Mouse (Mus musculus): ENCODE measurements around the gene Slc2a10. TPM values are rescaled to one million over a fixed set of nuclear protein-coding genes. Genes with fewer than 3 reads are reported as not detected.
A peak's percentile ranks its signal among the peaks of the same experiment; 100 is the strongest.

Gene Slc2a10
- polyA plus RNA-seq (2014; fragmentation: Nextera tagmentation; extraction: Ambion mirVana), result 2.8 TPM in 2 replicates

GRCm38 (mm10) chr2:165503259-165504203 lies at the start of gene Slc2a10:
Slc2a10 (plus strand) TSS chr2:165503787.
- WGBS, result 9% methylated on average over 25 of the region's 32 CpGs
- no peak within 1 kb of the TSS for H3K27ac ChIP-seq (ENCODE audit: low read depth, low read length)
- peak; percentile 78 for ATAC-seq (ENCODE audit: low FRiP score)

GRCm38 (mm10) chr2:165456710-165457109 lies 46.9 kb upstream of the Slc2a10 start:
- no peak overlapping the region for H3K9ac ChIP-seq (ENCODE audit: low read length)
- H3K27me3 ChIP-seq (ENCODE audit: control insufficient read depth, insufficient read depth, low read length), result no peaks in the 10 kb centered on the region
- peaks cover 5% of the 10 kb centered on the region; the same call in 1 of the 2 replicates for H3K4me1 ChIP-seq (ENCODE audit: control insufficient read depth, insufficient read depth, low read length)
- no peaks in the 10 kb centered on the region for H3K36me3 ChIP-seq (ENCODE audit: control insufficient read depth, insufficient read depth, low read length)
- no peak for ATAC-seq (ENCODE audit: low FRiP score)
- no peak for DNase-seq (ENCODE audit: low spot score, missing footprints)
- 65% methylated on average over 2 of the region's 2 CpGs for WGBS
- no peak overlapping the region for H3K4me2 ChIP-seq
- no peaks in the 10 kb centered on the region for H3K9me3 ChIP-seq (ENCODE audit: control insufficient read depth, low read length)
- H3K27ac ChIP-seq (ENCODE audit: low read depth, low read length), result no peak overlapping the region
- no peak overlapping the region for H3K4me3 ChIP-seq (ENCODE audit: low read depth, low read length)

More at GRCm38 (mm10) chr2:165503259-165504203, at the start of gene Slc2a10:
- no peaks in the 10 kb centered on the region for H3K9me3 ChIP-seq (ENCODE audit: control insufficient read depth, low read length)
- H3K4me1 ChIP-seq (ENCODE audit: control insufficient read depth, insufficient read depth, low read length), result peaks cover 9% of the 10 kb centered on the region
- H3K27me3 ChIP-seq (ENCODE audit: control insufficient read depth, insufficient read depth, low read length), result no peaks in the 10 kb centered on the region
- H3K4me2 ChIP-seq, result peak within 1 kb of the TSS; percentile 48
- H3K4me3 ChIP-seq (ENCODE audit: low read depth, low read length), result peak within 1 kb of the TSS; percentile 36
- no peaks in the 10 kb centered on the region for H3K36me3 ChIP-seq (ENCODE audit: control insufficient read depth, insufficient read depth, low read length)
- peak within 1 kb of the TSS; percentile 55 for H3K9ac ChIP-seq (ENCODE audit: low read length)
- peak; percentile 89 for DNase-seq (ENCODE audit: low spot score, missing footprints)

- no peaks in the 10 kb centered on the region for H3K9me3 ChIP-seq (ENCODE audit: control insufficient read depth, low read length)
- H3K36me3 ChIP-seq (ENCODE audit: control insufficient read depth, insufficient read depth, low read length), result no peaks in the 10 kb centered on the region
- no peak overlapping the region for H3K27ac ChIP-seq (ENCODE audit: low read depth, low read length)
- no peak overlapping the region for H3K4me2 ChIP-seq
- H3K4me1 ChIP-seq (ENCODE audit: control insufficient read depth, insufficient read depth, low read length), result peaks cover 5% of the 10 kb centered on the region; the same call in 1 of the 2 replicates
- H3K9ac ChIP-seq (ENCODE audit: low read length), result no peak overlapping the region
- no peak overlapping the region for H3K4me3 ChIP-seq (ENCODE audit: low read depth, low read length)
- ATAC-seq (ENCODE audit: low FRiP score), result no peak
- DNase-seq (ENCODE audit: low spot score, missing footprints), result no peak
- WGBS, result 31% methylated on average over 5 of the region's 5 CpGs
- no peaks in the 10 kb centered on the region for H3K27me3 ChIP-seq (ENCODE audit: control insufficient read depth, insufficient read depth, low read length)
Observed at GRCm38 (mm10) chr2:165458189-165458588, 45.4 kb upstream of the Slc2a10 start.

GRCm38 (mm10) chr2:165459663-165460062 lies 43.9 kb upstream of the Slc2a10 start:
- Histone ChIP-seq H3K27me3 (ENCODE audit: control insufficient read depth, insufficient read depth, low read length) (no peaks in the 10 kb centered on the region), H3K27ac (ENCODE audit: low read depth, low read length) (no peak overlapping the region), H3K36me3 (ENCODE audit: control insufficient read depth, insufficient read depth, low read length) (no peaks in the 10 kb centered on the region), H3K4me1 (ENCODE audit: control insufficient read depth, insufficient read depth, low read length) (peaks cover 5% of the 10 kb centered on the region; the same call in 1 of the 2 replicates), H3K4me3 (ENCODE audit: low read depth, low read length) (no peak overlapping the region), H3K9ac (ENCODE audit: low read length) (0 out of 2 replicates have a peak overlapping the region, but pooled peaks have one; percentile 12), H3K9me3 (ENCODE audit: control insufficient read depth, low read length) (no peaks in the 10 kb centered on the region), H3K4me2 (no peak overlapping the region)
- DNase-seq (ENCODE audit: low spot score, missing footprints) (peak; percentile 76), ATAC-seq (ENCODE audit: low FRiP score) (no peak; the same call in 1 of the 2 replicates)
- 42% methylated on average over 7 of the region's 7 CpGs for WGBS

GRCm38 (mm10) chr2:165467824-165468452 lies 35.6 kb upstream of the Slc2a10 start:
- Histone ChIP-seq H3K9ac (ENCODE audit: low read length) (no peak overlapping the region), H3K4me3 (ENCODE audit: low read depth, low read length) (no peak overlapping the region), H3K27ac (ENCODE audit: low read depth, low read length) (no peak overlapping the region), H3K4me2 (no peak overlapping the region), H3K9me3 (ENCODE audit: control insufficient read depth, low read length) (no peaks in the 10 kb centered on the region), H3K4me1 (ENCODE audit: control insufficient read depth, insufficient read depth, low read length) (peaks cover 2% of the 10 kb centered on the region), H3K27me3 (ENCODE audit: control insufficient read depth, insufficient read depth, low read length) (peaks cover 7% of the 10 kb centered on the region), H3K36me3 (ENCODE audit: control insufficient read depth, insufficient read depth, low read length) (no peaks in the 10 kb centered on the region)
- no peak for ATAC-seq (ENCODE audit: low FRiP score)
- WGBS, result 47% methylated on average over 15 of the region's 15 CpGs
- peak; percentile 80 for DNase-seq (ENCODE audit: low spot score, missing footprints)

GRCm38 (mm10) chr2:165470167-165470566 lies 33.4 kb upstream of the Slc2a10 start:
- no peaks in the 10 kb centered on the region for H3K9me3 ChIP-seq (ENCODE audit: control insufficient read depth, low read length)
- H3K27me3 ChIP-seq (ENCODE audit: control insufficient read depth, insufficient read depth, low read length), result peaks cover 9% of the 10 kb centered on the region
- no peaks in the 10 kb centered on the region for H3K36me3 ChIP-seq (ENCODE audit: control insufficient read depth, insufficient read depth, low read length)
- H3K4me3 ChIP-seq (ENCODE audit: low read depth, low read length), result no peak overlapping the region
- H3K4me1 ChIP-seq (ENCODE audit: control insufficient read depth, insufficient read depth, low read length), result peaks cover 5% of the 10 kb centered on the region
- H3K9ac ChIP-seq (ENCODE audit: low read length), result no peak overlapping the region
- 39% methylated on average over 5 of the region's 5 CpGs for WGBS
- no peak overlapping the region for H3K27ac ChIP-seq (ENCODE audit: low read depth, low read length)
- peak; percentile 84 for DNase-seq (ENCODE audit: low spot score, missing footprints)
- ATAC-seq (ENCODE audit: low FRiP score), result no peak
- H3K4me2 ChIP-seq, result no peak overlapping the region

- Histone ChIP-seq H3K9ac (ENCODE audit: low read length) (no peak overlapping the region), H3K27ac (ENCODE audit: low read depth, low read length) (no peak overlapping the region), H3K4me2 (no peak overlapping the region), H3K9me3 (ENCODE audit: control insufficient read depth, low read length) (no peaks in the 10 kb centered on the region), H3K4me3 (ENCODE audit: low read depth, low read length) (no peak overlapping the region), H3K4me1 (ENCODE audit: control insufficient read depth, insufficient read depth, low read length) (peaks cover 5% of the 10 kb centered on the region), H3K27me3 (ENCODE audit: control insufficient read depth, insufficient read depth, low read length) (peaks cover 9% of the 10 kb centered on the region), H3K36me3 (ENCODE audit: control insufficient read depth, insufficient read depth, low read length) (no peaks in the 10 kb centered on the region)
- WGBS, result 75% methylated on average over 11 of the region's 11 CpGs
- no peak for ATAC-seq (ENCODE audit: low FRiP score)
- peak; percentile 71 for DNase-seq (ENCODE audit: low spot score, missing footprints)
Observed at GRCm38 (mm10) chr2:165471943-165472342, 31.6 kb upstream of the Slc2a10 start.

- DNase-seq (ENCODE audit: low spot score, missing footprints) (peak; percentile 85), ATAC-seq (ENCODE audit: low FRiP score) (peak; percentile 44; the same call in 1 of the 2 replicates)
- WGBS, result 2% methylated on average over 34 of the region's 35 CpGs
- peaks cover 9% of the 10 kb centered on the region for H3K27me3 ChIP-seq (ENCODE audit: control insufficient read depth, insufficient read depth, low read length)
- H3K9ac ChIP-seq (ENCODE audit: low read length), result peak within 1 kb of the TSS; percentile 43
- H3K4me2 ChIP-seq, result peak within 1 kb of the TSS; percentile 45
- no peaks in the 10 kb centered on the region for H3K9me3 ChIP-seq (ENCODE audit: control insufficient read depth, low read length)
- no peak within 1 kb of the TSS for H3K27ac ChIP-seq (ENCODE audit: low read depth, low read length)
- peaks cover 5% of the 10 kb centered on the region for H3K4me1 ChIP-seq (ENCODE audit: control insufficient read depth, insufficient read depth, low read length)
- H3K36me3 ChIP-seq (ENCODE audit: control insufficient read depth, insufficient read depth, low read length), result no peaks in the 10 kb centered on the region
- H3K4me3 ChIP-seq (ENCODE audit: low read depth, low read length), result peak within 1 kb of the TSS; percentile 14
Observed at GRCm38 (mm10) chr2:165473003-165473402, 30.6 kb upstream of the Slc2a10 start, which contains the start of gene Slc13a3. Slc13a3 (minus strand) TSS chr2:165473230.
